Mouse (Mus musculus) forebrain, postnatal 0 days (tissue): Measurements from ENCODE around the gene Exosc6. TPM values are rescaled to one million over a fixed set of nuclear protein-coding genes. Genes with fewer than 3 reads are reported as not detected.
A peak's percentile ranks its signal among the peaks of the same experiment; 100 is the strongest.

Experiments used
- ATAC-seq: fragments of 200-750 bp; cut with Nextera tagmentation; 2 replicates; pipeline ENCODE4 v1.8.0; 2017; ENCODE audit warnings: mild to moderate bottlenecking, moderate library complexity
- DNase-seq: peaks from one replicate; pipeline ENCODE4 v3.0.0-alpha.2; 2015
- H3K27ac ChIP-seq: fragments of 300-500 bp; sonication (generic); 2 replicates; pipeline ENCODE4 v1.5.1; 2014; ENCODE audit warnings: low read depth, mild to moderate bottlenecking, antibody characterized with exemption, low read length, moderate library complexity, mixed read lengths
- H3K27me3 ChIP-seq: fragments of 300-500 bp; sonication (generic); 2 replicates; pipeline ENCODE4 v1.6.1; 2014; ENCODE audit warnings: mild to moderate bottlenecking, low read length, mixed read lengths; ENCODE audit not compliant: insufficient read depth
- H3K36me3 ChIP-seq: fragments of 300-500 bp; sonication (generic); 2 replicates; pipeline ENCODE4 v1.6.1; 2014; ENCODE audit warnings: mild to moderate bottlenecking, moderate library complexity; ENCODE audit not compliant: insufficient read depth
- H3K4me1 ChIP-seq: fragments of 300-500 bp; sonication (generic); 2 replicates; pipeline ENCODE4 v1.6.1; 2014; ENCODE audit warnings: antibody characterized with exemption; ENCODE audit not compliant: insufficient read depth
- H3K4me2 ChIP-seq: fragments of 300-500 bp; sonication (generic); 2 replicates; pipeline ENCODE4 v1.6.1; 2014; ENCODE audit warnings: low read depth, mild to moderate bottlenecking, moderate library complexity
- H3K4me3 ChIP-seq: fragments of 300-500 bp; sonication (generic); 2 replicates; pipeline ENCODE4 v1.5.1; 2014; ENCODE audit warnings: low read depth, low read length, mixed read lengths
- H3K9ac ChIP-seq: fragments of 300-500 bp; sonication (generic); 2 replicates; pipeline ENCODE4 v1.6.1; 2014; ENCODE audit warnings: mild to moderate bottlenecking
- H3K9me3 ChIP-seq: fragments of 300-500 bp; sonication (generic); 2 replicates; pipeline ENCODE4 v1.6.1; 2016; ENCODE audit warnings: low read length
- CTCF ChIP-seq: sonication (generic); IDR thresholded peaks from 2 replicates; pipeline ENCODE4 v1.5.1; 2016; ENCODE audit warnings: antibody characterized with exemption, control low read depth, low read depth
- WGBS: fragments of 180-500 bp; shearing (Covaris S2); extraction: QIAGEN DNeasy Blood & Tissue Kit; methylation state at CpG from one replicate; pipeline ENCODE4 v1.1.7; 2014; 5-methylcytosine and 5-hydroxymethylcytosine counted together
- polyA plus RNA-seq: library from polyadenylated mRNA; unstranded; fragments of >200 nt; fragmentation: Nextera tagmentation; extraction: Ambion mirVana; gene quantifications from 2 replicates; pipeline ENCODE4 v1.2.1, GENCODE M21; 2015
- total RNA-seq: library from RNA; depleted of rRNA; stranded (reverse); fragments of >200 nt; gene quantifications from 2 replicates; pipeline ENCODE4 v1.2.3, GENCODE M21; 2014

Exosc6 gene
- total and polyA plus RNA-seq, 2 experiments from 2014 or later = not detected

DNA sequence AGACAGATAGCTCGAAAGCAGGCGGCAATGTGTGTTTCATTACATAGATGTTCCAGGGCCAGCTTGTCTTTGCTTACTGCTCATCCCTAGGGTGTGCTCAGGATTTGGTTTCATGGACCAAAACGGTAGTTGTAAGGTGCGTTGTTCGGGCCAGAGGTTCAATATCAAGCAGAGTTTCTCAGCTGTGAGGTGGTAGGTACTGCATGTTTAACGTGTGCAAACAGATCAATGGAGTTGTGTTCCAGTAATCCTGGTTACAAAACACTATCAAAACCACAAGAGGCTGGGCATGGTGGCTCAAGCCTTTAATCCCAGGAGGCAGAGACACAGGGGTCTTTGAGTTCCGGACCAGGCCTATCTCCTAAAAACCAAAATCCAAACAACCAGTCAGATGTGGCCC is 7.0 kb upstream of the Exosc6 start:
- no peak overlapping the region for H3K9ac ChIP-seq
- TF ChIP-seq CTCF = no peak
- no peak overlapping the region for H3K27ac ChIP-seq
- DNase-seq = no peak
- no peak overlapping the region for H3K4me3 ChIP-seq
- H3K36me3 ChIP-seq = peaks cover 96% of the 10 kb centered on the region
- ATAC-seq = no peak
- no peak overlapping the region for H3K4me2 ChIP-seq
- H3K4me1 ChIP-seq = no peaks in the 10 kb centered on the region
- H3K9me3 ChIP-seq = no peaks in the 10 kb centered on the region
- H3K27me3 ChIP-seq = no peaks in the 10 kb centered on the region
- 97% methylated on average over 7 of the region's 7 CpGs for WGBS

GRCm38 (mm10) chr8:111053827-111054518 is 2.2 kb upstream of the Exosc6 start:
- DNase-seq = no peak
- TF ChIP-seq CTCF = peak; percentile 11; the same call in 1 of the 2 replicates
- no peaks in the 10 kb centered on the region for H3K27me3 ChIP-seq
- no peak overlapping the region for H3K4me3 ChIP-seq
- H3K9ac ChIP-seq = no peak overlapping the region
- 91% methylated on average over 12 of the region's 12 CpGs for WGBS
- H3K36me3 ChIP-seq = peaks cover 70% of the 10 kb centered on the region
- ATAC-seq = no peak
- no peak overlapping the region for H3K4me2 ChIP-seq
- H3K27ac ChIP-seq = no peak overlapping the region
- peaks cover 8% of the 10 kb centered on the region for H3K4me1 ChIP-seq
- no peaks in the 10 kb centered on the region for H3K9me3 ChIP-seq

GRCm38 (mm10) chr8:111055031-111055634 is 1.0 kb upstream of the Exosc6 start:
- Histone ChIP-seq H3K27ac (no peak overlapping the region), H3K36me3 (peaks cover 58% of the 10 kb centered on the region), H3K9ac (no peak overlapping the region), H3K27me3 (no peaks in the 10 kb centered on the region), H3K4me3 (no peak overlapping the region), H3K4me2 (no peak overlapping the region), H3K9me3 (no peaks in the 10 kb centered on the region), H3K4me1 (peaks cover 8% of the 10 kb centered on the region)
- no peak for DNase-seq
- no peak for TF ChIP-seq CTCF
- ATAC-seq = no peak
- WGBS = 93% methylated on average over 17 of the region's 17 CpGs

GRCm38 (mm10) chr8:111055661-111056060 is 478 bp upstream of the Exosc6 start:
- Histone ChIP-seq H3K9me3 (no peaks in the 10 kb centered on the region), H3K27me3 (no peaks in the 10 kb centered on the region), H3K36me3 (peaks cover 53% of the 10 kb centered on the region), H3K27ac (no peak overlapping the region), H3K4me1 (peaks cover 8% of the 10 kb centered on the region), H3K9ac (no peak overlapping the region), H3K4me3 (no peak overlapping the region), H3K4me2 (no peak overlapping the region)
- no peak for TF ChIP-seq CTCF
- WGBS = 68% methylated on average over 2 of the region's 2 CpGs
- DNase-seq (no peak), ATAC-seq (no peak)

- Histone ChIP-seq H3K36me3 (peaks cover 43% of the 10 kb centered on the region), H3K27me3 (no peaks in the 10 kb centered on the region), H3K4me1 (peaks cover 15% of the 10 kb centered on the region), H3K9ac (peak overlapping the region; percentile 65), H3K4me3 (peak overlapping the region; percentile 93), H3K4me2 (peak overlapping the region; percentile 97), H3K9me3 (no peaks in the 10 kb centered on the region), H3K27ac (peak overlapping the region; percentile 70)
- TF ChIP-seq CTCF = no peak
- ATAC-seq (peak; percentile 78), DNase-seq (peak; percentile 14)
- under 1% methylated on average over 60 of the region's 63 CpGs for WGBS
Observed at GRCm38 (mm10) chr8:111056691-111057293, 653 bp downstream of the Exosc6 start.

DNA sequence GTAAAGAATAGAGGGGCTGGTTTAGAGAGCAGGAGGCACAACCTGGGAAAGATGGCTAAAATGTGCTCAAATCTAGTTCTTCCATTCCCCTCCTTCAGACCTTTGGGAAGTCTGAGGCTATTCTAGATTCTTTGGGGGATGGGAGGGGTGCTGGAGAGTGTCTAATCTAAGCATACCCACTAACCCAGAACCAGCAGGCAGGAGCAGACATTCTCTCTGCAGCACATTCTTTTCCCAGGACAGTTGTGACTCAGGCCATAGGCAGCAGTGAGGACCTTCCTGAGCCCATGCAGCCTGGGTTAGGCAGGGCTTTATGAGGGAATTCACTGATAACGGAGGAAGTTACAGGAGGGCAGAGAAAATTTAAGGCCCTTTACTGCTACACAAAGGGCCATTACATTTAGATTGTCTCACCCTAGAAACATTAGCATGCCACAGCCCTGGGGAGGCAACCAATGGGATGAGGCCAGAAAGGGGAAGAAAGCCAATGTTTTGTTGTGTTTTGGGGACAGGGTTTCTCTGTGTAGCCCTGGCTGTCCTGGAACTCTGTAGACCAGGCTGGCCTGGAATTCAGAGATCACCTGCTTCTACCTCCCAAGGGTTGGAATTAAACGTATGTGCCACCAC is 2.9 kb downstream of the Exosc6 start:
- no peak for ATAC-seq
- TF ChIP-seq CTCF = no peak
- no peaks in the 10 kb centered on the region for H3K27me3 ChIP-seq

DNA sequence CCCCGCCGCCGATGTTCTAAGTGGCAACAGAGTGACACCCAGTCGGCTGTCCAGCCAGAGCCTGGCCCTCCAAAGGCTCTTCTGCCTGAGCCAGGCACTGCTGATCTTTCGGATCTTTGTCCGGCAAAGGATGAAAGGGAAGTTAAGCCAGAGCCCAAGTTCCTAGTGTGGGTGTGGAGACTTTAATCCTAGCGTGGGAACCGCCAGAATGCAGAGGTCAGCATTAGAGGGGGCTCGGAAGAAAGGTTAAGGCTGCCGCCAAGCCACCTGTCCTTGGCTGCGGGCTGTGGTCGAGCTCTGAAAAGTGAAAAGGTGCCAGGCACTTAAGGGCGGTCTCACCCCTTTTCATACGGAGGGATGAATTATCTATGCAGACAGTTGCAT is 5.5 kb downstream of the Exosc6 start:
- TF ChIP-seq CTCF = no peak
- H3K4me3 ChIP-seq = peak overlapping the region; percentile 86
- peaks cover 6% of the 10 kb centered on the region; the same call in 1 of the 2 replicates for H3K36me3 ChIP-seq
- peak overlapping the region; percentile 74 for H3K9ac ChIP-seq
- peak overlapping the region; percentile 89 for H3K27ac ChIP-seq
- H3K4me2 ChIP-seq = peak overlapping the region; percentile 69
- ATAC-seq (0 out of 2 replicates have a peak, but pooled peaks have one; percentile 0), DNase-seq (no peak)
- H3K4me1 ChIP-seq = peaks cover 20% of the 10 kb centered on the region
- H3K27me3 ChIP-seq = no peaks in the 10 kb centered on the region
- no peaks in the 10 kb centered on the region for H3K9me3 ChIP-seq
- WGBS = 3% methylated on average over 14 of the region's 14 CpGs

More for the DNA sequence above, 2.9 kb downstream of the Exosc6 start:
- WGBS = 72% methylated on average over 2 of the region's 2 CpGs
- Histone ChIP-seq H3K9me3 (no peaks in the 10 kb centered on the region), H3K9ac (no peak overlapping the region), H3K4me1 (peaks cover 20% of the 10 kb centered on the region), H3K36me3 (peaks cover 20% of the 10 kb centered on the region), H3K4me3 (no peak overlapping the region), H3K4me2 (no peak overlapping the region), H3K27ac (no peak overlapping the region)
- DNase-seq = no peak
